Mouse (Mus musculus): ENCODE results near the gene Mrpl39.

The Mrpl39 gene

DNA sequence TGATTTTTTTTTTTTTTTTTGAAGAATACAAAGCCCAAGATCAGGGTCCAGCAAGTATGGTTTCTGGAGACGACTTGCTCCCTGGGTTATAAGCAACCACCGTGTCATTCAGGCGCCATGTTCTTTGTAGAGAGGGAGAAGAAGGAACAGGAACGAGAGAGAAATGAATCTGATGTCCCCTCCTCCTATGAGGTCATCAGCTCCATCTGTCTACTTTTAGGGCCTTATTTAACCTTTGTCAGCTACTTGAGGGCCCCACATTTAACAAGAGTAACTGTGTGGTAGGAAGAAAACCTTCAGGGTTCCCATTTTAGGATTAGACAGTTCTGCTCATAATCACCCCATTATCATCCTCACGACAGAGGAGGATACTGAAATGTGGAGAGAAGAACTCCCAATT lies 34.5 kb downstream of the Mrpl39 start:
- in situ Hi-C loops (cut with MboI), result no loop called here

DNA sequence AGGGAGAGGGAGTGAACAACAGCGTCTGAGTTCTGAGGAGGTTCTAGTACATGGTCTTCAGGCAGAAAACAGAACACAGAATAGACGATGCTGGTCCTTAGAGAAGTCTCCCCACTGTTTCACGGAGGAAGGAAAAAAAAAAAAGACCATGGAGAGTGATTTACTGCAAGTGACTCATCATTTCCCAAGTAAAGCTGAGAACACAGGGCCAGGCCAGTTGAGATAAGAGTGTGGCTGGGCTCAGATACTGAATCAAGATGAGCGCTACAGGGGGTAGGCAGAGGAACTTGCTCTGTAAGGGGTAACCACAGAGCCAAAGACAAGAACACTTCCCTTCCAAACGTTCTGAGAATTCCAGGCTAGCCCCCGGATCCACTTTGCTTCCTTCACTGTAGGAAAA lies 36.8 kb downstream of the Mrpl39 start:
- in situ Hi-C loops (cut with MboI), result no loop called here

DNA sequence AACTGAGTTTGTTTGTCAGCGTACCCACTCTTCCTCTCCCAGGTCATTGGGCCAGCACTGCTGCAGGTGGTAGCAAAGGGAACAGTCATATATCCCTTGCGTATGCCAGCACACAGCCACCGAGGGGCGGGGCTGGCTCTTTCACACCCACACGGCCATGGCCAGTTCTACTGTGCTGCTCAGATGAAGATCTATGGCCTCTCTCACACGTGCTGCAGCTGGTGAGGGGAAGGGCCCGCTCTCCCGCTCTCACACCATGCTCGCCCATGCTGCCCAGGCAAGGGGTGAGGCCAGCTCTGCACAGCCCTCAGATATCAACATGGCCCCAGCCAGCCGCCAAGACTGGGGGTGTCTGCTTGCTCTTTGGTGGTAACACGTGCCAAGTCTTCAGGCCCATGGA lies 39.4 kb downstream of the Mrpl39 start:
- in situ Hi-C loops (cut with MboI), result no loop called here

DNA sequence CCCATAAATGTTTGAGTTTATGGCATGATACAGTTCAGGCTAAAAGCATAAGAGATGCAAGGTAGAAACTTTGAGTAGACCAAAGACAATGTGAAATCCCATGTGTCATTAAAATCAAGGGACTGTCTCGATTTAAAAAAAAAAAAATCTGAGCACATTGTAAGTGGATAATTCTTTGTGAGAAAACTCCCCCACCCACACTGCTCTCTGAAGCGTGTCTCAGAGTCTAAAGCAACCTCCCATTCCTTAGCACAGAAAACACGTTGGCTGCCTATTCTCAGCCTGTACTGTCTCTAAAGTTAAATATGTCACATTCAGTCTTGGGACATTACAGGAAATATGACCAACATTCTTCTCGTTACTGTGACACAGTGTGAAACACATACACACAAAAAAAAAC lies 53.6 kb downstream of the Mrpl39 start:
- in situ Hi-C loops (cut with MboI), result no loop called here

DNA sequence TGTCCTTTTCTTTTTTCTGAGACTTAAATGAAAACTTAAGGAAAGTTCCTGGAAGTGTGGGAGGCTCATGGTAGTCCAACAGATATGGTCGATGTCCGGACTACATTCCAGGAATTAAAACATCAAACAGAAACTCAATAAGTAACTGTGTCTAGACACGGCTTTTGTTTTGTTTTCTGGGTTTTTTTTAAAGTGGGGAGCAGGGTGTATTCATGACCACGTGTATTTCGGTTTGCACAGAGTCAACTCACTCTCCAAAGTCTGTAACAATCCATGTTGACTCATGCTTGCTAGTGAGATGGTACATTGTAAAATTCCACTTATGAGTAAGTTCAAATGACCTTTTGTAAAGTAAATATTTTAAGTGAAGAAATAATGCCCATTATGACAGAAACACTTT lies 54.8 kb downstream of the Mrpl39 start:
- in situ Hi-C loops (cut with MboI), result no loop called here

DNA sequence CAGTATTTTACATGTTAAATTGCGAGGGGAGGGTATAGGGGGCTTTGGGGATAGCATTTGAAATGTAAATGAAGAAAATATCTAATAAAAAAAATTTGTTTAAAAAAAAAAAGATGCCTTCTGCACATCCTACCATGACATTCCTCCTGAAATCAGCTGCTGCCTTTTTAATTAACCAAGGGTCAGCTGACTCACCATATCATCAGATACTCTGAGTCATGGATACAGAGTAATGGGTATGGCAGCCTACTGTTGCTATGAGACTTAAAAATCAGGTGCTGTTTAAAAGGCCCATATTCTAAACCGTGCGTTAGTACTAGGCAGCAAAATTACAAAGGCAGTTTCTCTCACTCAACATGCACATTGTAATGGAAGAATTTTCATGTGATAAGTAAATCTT lies 58.2 kb downstream of the Mrpl39 start:
- in situ Hi-C loops (cut with MboI), result no loop called here

Data from mature B cell (primary cell).